Mouse (Mus musculus): ENCODE results near the gene Map3k1.
"Not testable (repeated sequence)": the region's sequence is repeated elsewhere in the genome, so short reads cannot be mapped to it uniquely, and the experiment has no call there.

The Map3k1 gene

GRCm38 (mm10) chr13:111745216-111745615, 63.6 kb downstream of the Map3k1 start:
- DNase-seq (ENCODE audit: low read depth, low spot score): no peak

GRCm38 (mm10) chr13:111744233-111745000, 64.4 kb downstream of the Map3k1 start:
- peak; percentile 44 for DNase-seq (ENCODE audit: low read depth, low spot score)

- peak; percentile 73 for DNase-seq (ENCODE audit: low read depth, low spot score)
These were observed 66.7 kb downstream of the Map3k1 start for GRCm38 (mm10) chr13:111741991-111742615.

GRCm38 (mm10) chr13:111741204-111741990, 67.4 kb downstream of the Map3k1 start:
- DNase-seq (ENCODE audit: low read depth, low spot score): no peak

GRCm38 (mm10) chr13:111726898-111727297, 81.9 kb downstream of the Map3k1 start:
- no peak for DNase-seq (ENCODE audit: low read depth, low spot score)

- peak; percentile 94 for DNase-seq (ENCODE audit: low read depth, low spot score)
These were observed 83.4 kb downstream of the Map3k1 start for GRCm38 (mm10) chr13:111725165-111726077.

GRCm38 (mm10) chr13:111724811-111725164, 84.0 kb downstream of the Map3k1 start:
- DNase-seq (ENCODE audit: low read depth, low spot score): no peak

- DNase-seq (ENCODE audit: low read depth, low spot score): no peak
These were observed 89.1 kb downstream of the Map3k1 start for GRCm38 (mm10) chr13:111719726-111720125.

- DNase-seq (ENCODE audit: low read depth, low spot score): no peak
These were observed 98.3 kb downstream of the Map3k1 start for GRCm38 (mm10) chr13:111710531-111710930.

- DNase-seq (ENCODE audit: low read depth, low spot score): not testable (repeated sequence)
These were observed 104.8 kb downstream of the Map3k1 start for GRCm38 (mm10) chr13:111703952-111704351.

- no peak for DNase-seq (ENCODE audit: low read depth, low spot score)
These were observed 105.4 kb downstream of the Map3k1 start for GRCm38 (mm10) chr13:111703396-111703795.

Data from c-Kit-negative CD71-positive TER-119-positive erythroid progenitor cells, embryonic 14.5 days (primary cell).